Mouse (Mus musculus): ENCODE measurements around the gene Tmod1. TPM values are rescaled to one million over a fixed set of nuclear protein-coding genes. Genes with fewer than 3 reads are reported as not detected.

Gene Tmod1
- polyA plus RNA-seq, 1 experiment: 48.2 TPM

DNA sequence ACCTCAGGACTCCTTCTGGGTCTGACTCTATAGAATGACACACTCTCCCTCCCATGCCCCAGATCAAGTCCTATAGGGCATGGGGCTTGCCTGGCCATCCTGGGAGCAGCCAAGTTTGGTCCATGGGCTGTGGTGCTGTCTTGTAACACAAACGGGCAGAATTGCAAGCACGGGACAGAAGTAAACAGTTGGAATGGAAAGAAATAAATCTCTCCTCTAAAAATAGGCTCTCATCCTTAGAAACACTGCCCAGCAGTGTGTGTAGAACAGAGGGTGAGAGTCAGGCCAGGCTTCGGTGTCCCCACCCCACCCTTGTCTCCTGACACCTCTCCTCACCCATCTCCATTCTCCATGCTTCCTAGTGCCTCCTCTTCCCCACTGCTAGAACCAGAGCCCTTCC lies 29.3 kb downstream of the Tmod1 start:
- Histone ChIP-seq H3K27ac (ENCODE audit: insufficient read depth, low read length) (peak overlapping the region; percentile 21), H3K4me3 (ENCODE audit: insufficient read depth, low read length) (no peak overlapping the region), H3K4me1 (ENCODE audit: control insufficient read depth, insufficient read depth, low read length) (peaks cover 12% of the 10 kb centered on the region; the same call in 1 of the 2 replicates)
- TF ChIP-seq POLR2A (IDR thresholded peaks at IDR 0.05; ENCODE audit: extremely low read depth, insufficient read depth, low read length): no peak
- TF ChIP-seq CTCF (IDR thresholded peaks at IDR 0.05; ENCODE audit: extremely low read depth, insufficient read depth, low read length): no peak

DNA sequence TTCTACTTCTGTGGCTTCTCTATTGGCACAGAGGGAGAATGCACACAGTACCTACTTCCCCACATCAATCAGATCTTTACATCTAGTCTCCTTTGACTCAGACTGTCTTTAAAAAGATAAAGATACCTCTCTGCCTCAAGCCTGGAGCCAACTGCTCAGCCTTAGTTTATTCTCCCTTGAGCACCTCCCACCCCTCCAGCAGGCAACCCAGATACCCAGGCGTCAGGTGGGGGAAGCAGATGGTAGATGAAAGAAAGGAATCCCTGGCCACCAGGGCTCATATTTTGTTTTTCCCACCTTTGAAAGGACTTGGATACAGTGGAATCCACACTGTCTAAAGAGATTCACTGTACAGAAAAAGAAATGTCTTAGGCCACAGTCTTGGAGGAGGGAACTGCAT lies 29.8 kb downstream of the Tmod1 start:
- peaks cover 12% of the 10 kb centered on the region; the same call in 1 of the 2 replicates for H3K4me1 ChIP-seq (ENCODE audit: control insufficient read depth, insufficient read depth, low read length)
- H3K27ac ChIP-seq (ENCODE audit: insufficient read depth, low read length): peak overlapping the region; percentile 21
- no peak for TF ChIP-seq POLR2A (IDR thresholded peaks at IDR 0.05; ENCODE audit: extremely low read depth, insufficient read depth, low read length)
- TF ChIP-seq CTCF (IDR thresholded peaks at IDR 0.05; ENCODE audit: extremely low read depth, insufficient read depth, low read length): no peak
- no peak overlapping the region for H3K4me3 ChIP-seq (ENCODE audit: insufficient read depth, low read length)

DNA sequence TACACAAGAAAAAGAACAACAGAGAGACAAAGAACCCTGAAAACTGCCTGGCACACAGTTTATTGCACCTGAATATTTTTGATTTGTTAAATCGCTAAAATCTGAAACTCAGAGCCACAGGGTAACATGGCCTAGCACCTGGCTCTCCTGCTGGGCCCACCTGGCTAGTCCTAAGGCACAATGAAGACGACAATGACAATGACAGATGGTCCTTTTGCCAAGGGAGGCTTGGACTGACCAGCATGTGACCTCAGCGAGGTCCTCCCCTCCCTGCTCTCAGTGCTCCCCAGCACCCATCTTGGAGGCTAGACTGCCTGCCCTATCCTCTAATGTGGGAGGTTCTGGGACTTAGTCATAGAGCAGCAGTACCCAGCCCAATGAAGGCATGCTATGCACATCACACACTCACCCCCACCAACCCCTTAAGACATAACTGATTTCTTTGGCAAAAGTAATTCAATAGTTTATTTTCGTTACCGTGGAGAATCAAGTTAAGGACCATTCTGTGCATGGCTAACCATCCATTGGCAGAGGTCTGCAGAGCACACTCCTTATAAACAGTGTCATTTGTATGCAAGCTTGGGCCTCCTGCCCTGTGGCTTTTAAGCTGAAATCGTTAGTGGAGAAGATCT lies 31.2 kb downstream of the Tmod1 start:
- TF ChIP-seq CTCF (IDR thresholded peaks at IDR 0.05; ENCODE audit: extremely low read depth, insufficient read depth, low read length) (no peak), POLR2A (IDR thresholded peaks at IDR 0.05; ENCODE audit: extremely low read depth, insufficient read depth, low read length) (no peak)
- H3K4me1 ChIP-seq (ENCODE audit: control insufficient read depth, insufficient read depth, low read length): peaks cover 14% of the 10 kb centered on the region; the same call in 1 of the 2 replicates
- H3K27ac ChIP-seq (ENCODE audit: insufficient read depth, low read length): no peak overlapping the region
- H3K4me3 ChIP-seq (ENCODE audit: insufficient read depth, low read length): no peak overlapping the region

DNA sequence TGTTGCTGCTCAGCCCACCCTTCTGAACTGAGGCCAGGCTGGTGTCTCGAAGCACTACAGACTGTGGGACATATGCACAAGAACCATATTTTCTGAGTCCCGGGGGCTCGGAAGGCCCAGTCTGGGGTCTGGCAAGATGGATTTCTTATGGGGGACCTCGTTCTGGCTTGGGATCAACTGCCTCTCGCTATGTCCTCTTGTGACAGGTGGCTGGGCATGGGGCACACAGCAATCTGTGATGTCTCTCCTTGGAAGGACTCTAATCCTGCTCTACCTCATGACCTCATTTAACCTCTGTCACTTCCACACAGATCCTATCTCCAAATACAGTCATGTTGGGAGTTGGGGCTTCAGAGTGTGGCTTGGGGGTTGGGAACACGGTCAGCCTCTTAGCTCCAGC lies 33.9 kb downstream of the Tmod1 start:
- H3K4me3 ChIP-seq (ENCODE audit: insufficient read depth, low read length): no peak overlapping the region
- H3K27ac ChIP-seq (ENCODE audit: insufficient read depth, low read length): no peak overlapping the region
- no peak for TF ChIP-seq POLR2A (IDR thresholded peaks at IDR 0.05; ENCODE audit: extremely low read depth, insufficient read depth, low read length)
- TF ChIP-seq CTCF (IDR thresholded peaks at IDR 0.05; ENCODE audit: extremely low read depth, insufficient read depth, low read length): no peak
- peaks cover 8% of the 10 kb centered on the region; the same call in 1 of the 2 replicates for H3K4me1 ChIP-seq (ENCODE audit: control insufficient read depth, insufficient read depth, low read length)

DNA sequence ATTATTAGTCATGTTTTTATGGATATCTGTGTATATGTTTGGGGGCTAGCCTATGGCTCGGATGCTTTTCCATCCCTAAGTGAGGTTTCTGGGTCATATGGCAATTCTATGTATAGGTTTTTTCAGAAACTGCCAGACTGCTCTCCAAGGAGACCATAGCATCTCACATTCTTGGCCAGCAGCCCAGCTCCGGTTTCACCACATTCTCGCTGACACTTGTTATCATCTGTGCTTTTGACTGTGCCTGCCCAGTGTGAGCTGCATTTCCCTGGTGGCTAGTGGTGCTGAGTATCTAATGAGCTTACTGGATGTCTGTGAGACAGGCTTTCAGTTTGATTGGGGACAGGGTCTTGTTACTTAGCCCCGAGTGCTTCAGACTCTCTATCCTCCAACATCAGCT lies 35.0 kb downstream of the Tmod1 start:
- TF ChIP-seq POLR2A (IDR thresholded peaks at IDR 0.05; ENCODE audit: extremely low read depth, insufficient read depth, low read length): no peak
- TF ChIP-seq CTCF (IDR thresholded peaks at IDR 0.05; ENCODE audit: extremely low read depth, insufficient read depth, low read length): no peak
- H3K4me1 ChIP-seq (ENCODE audit: control insufficient read depth, insufficient read depth, low read length): peaks cover 2% of the 10 kb centered on the region; the same call in 1 of the 2 replicates
- no peak overlapping the region for H3K4me3 ChIP-seq (ENCODE audit: insufficient read depth, low read length)
- no peak overlapping the region for H3K27ac ChIP-seq (ENCODE audit: insufficient read depth, low read length)

DNA sequence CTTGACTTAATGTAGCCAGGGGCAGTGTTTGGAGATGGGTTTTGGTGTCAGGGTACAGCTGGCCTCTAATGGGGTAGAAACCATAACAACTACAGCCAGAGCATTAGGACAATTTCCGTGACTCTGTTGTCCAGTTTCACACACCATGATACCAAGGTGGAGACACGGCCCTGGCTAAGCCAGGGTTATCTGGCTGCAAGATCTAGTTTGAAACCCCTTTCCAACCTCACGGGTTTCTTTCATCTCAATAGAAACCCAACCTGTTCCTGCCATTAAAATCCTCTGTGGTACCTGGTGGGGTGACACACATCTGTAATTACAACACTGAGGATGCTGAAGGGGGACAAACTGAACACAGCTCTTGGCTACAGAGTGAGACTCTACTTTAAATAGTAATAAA lies 36.9 kb downstream of the Tmod1 start:
- TF ChIP-seq POLR2A (IDR thresholded peaks at IDR 0.05; ENCODE audit: extremely low read depth, insufficient read depth, low read length) (no peak), CTCF (IDR thresholded peaks at IDR 0.05; ENCODE audit: extremely low read depth, insufficient read depth, low read length) (no peak)
- Histone ChIP-seq H3K27ac (ENCODE audit: insufficient read depth, low read length) (no peak overlapping the region), H3K4me1 (ENCODE audit: control insufficient read depth, insufficient read depth, low read length) (peaks cover 2% of the 10 kb centered on the region; the same call in 1 of the 2 replicates), H3K4me3 (ENCODE audit: insufficient read depth, low read length) (no peak overlapping the region)

DNA sequence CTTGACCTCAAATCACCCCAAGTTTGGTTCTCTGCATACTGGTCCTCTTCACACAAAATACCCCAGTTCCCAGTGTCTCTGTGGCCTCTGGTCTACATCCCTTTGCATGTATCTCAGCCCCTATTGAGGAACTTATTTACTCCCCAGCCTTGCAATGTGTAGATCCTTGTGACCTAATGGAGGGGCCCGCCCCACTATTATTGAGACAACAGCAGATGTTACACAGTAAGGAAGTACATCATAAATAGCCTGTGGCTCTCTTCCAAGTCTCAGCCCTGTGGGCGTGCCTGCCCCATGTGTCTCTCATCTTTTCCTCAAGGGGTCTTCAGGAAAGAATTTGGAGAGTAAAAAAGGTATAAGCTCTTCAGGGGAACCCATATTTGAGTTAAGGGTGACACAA lies 38.2 kb downstream of the Tmod1 start:
- Histone ChIP-seq H3K4me3 (ENCODE audit: insufficient read depth, low read length) (no peak overlapping the region), H3K27ac (ENCODE audit: insufficient read depth, low read length) (no peak overlapping the region), H3K4me1 (ENCODE audit: control insufficient read depth, insufficient read depth, low read length) (peaks cover 2% of the 10 kb centered on the region; the same call in 1 of the 2 replicates)
- TF ChIP-seq POLR2A (IDR thresholded peaks at IDR 0.05; ENCODE audit: extremely low read depth, insufficient read depth, low read length): no peak
- TF ChIP-seq CTCF (IDR thresholded peaks at IDR 0.05; ENCODE audit: extremely low read depth, insufficient read depth, low read length): no peak

DNA sequence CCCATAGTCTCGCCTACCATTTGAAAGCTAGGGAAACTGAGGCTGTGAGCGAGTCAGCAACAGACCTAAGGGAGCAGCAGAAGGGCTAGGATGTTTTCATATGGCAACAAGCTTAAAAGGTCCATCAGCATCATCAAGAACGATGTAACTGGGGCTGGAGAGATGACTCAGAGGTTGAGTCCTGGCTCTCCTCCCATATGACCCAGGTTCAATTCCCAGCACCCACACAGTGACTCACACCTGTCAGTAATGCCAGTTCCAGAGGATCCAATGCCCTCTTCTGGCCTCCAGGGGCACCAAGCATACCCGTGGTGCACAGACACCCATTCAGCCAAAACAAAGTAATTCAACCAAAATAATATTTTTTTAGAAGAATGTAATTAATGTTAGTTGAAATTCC lies 41.5 kb downstream of the Tmod1 start:
- no peak for TF ChIP-seq POLR2A (IDR thresholded peaks at IDR 0.05; ENCODE audit: extremely low read depth, insufficient read depth, low read length)
- H3K4me1 ChIP-seq (ENCODE audit: control insufficient read depth, insufficient read depth, low read length): peaks cover 8% of the 10 kb centered on the region
- no peak overlapping the region for H3K27ac ChIP-seq (ENCODE audit: insufficient read depth, low read length)
- no peak overlapping the region for H3K4me3 ChIP-seq (ENCODE audit: insufficient read depth, low read length)

DNA sequence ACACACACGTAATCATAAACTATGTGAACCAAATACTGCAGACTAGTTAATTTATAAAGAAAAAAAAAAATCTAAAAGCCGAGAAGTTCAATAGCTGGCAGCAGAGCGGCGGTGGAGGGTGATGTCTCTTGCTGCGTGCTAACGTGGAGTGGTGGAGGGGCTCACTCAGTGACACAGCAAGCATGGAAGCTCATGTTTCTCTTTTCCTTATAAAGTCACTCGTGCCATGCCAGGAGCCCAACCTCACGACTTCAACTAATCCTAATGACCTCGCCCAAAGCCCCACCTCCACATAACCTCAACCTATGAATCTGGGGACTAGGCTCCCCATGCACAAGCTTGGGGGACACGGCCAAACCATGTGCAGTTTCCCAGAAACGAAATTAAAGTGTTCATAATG lies 43.8 kb downstream of the Tmod1 start:
- Histone ChIP-seq H3K27ac (ENCODE audit: insufficient read depth, low read length) (no peak overlapping the region), H3K4me1 (ENCODE audit: control insufficient read depth, insufficient read depth, low read length) (peaks cover 18% of the 10 kb centered on the region), H3K4me3 (ENCODE audit: insufficient read depth, low read length) (no peak overlapping the region)
- TF ChIP-seq POLR2A (IDR thresholded peaks at IDR 0.05; ENCODE audit: extremely low read depth, insufficient read depth, low read length): no peak

DNA sequence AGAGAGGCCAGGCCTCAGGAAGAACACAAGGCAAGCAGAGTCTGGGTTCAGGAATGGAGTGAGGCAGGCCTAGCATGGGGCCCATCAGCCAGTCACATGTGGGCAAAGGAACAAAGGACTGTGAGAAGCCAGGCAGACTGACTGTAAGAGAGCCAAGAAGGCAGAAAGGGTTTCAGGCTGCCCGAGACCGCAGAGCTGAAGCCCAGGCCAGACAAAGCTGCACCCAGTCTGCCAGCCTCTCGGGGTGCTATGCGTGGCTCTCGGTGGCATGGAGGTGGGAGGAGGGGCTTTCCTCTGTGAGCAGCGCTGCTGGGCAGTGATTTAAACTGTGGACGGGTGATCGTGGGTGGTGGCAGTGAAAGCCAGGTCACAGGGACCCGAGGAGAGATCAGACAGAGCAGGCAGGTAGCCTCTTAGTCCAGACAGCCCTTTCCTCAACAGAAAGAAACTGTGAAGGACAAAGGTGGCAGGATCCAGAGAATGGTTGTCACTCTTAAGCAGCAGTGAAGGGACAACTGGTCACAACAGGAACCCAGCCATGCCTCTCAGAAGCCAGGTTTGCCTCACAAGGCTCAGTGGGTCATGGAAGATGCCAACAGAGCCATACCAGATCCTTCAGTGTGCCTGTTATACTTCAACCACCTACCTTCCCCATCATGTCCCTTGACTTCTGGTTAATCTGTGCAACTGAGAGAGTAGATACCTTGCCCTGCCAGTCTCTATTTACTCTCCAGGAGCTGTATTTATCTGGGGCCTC lies 45.9 kb downstream of the Tmod1 start:
- TF ChIP-seq CTCF (IDR thresholded peaks at IDR 0.05; ENCODE audit: extremely low read depth, insufficient read depth, low read length): no peak
- TF ChIP-seq POLR2A (IDR thresholded peaks at IDR 0.05; ENCODE audit: extremely low read depth, insufficient read depth, low read length): no peak
- Histone ChIP-seq H3K4me3 (ENCODE audit: insufficient read depth, low read length) (no peak overlapping the region), H3K27ac (ENCODE audit: insufficient read depth, low read length) (peak overlapping the region; percentile 74; the same call in 1 of the 2 replicates), H3K4me1 (ENCODE audit: control insufficient read depth, insufficient read depth, low read length) (peaks cover 25% of the 10 kb centered on the region)
